Mouse (Mus musculus): ENCODE results near the gene Ppp2r5a.

GRCm38 (mm10) chr1:191422164-191422563 is 19.1 kb upstream of the Ppp2r5a start:
- TF ChIP-seq POLR2A (IDR thresholded peaks at IDR 0.05; ENCODE audit: low read depth, low read length) (no peak), CTCF (conservative IDR thresholded peaks at IDR 0.05; ENCODE audit: insufficient read depth, insufficient read length, low read depth, low read length) (no peak)

Measured in kidney, adult 2 months (tissue).